Mouse (Mus musculus): ENCODE measurements at regions not wholly inside any gene's neighbourhood (a gene's known extent, or its start where the extent isn't known, plus 50 kb on each side); places are given as distances from the start of the nearest gene placed in this dataset.

DNA sequence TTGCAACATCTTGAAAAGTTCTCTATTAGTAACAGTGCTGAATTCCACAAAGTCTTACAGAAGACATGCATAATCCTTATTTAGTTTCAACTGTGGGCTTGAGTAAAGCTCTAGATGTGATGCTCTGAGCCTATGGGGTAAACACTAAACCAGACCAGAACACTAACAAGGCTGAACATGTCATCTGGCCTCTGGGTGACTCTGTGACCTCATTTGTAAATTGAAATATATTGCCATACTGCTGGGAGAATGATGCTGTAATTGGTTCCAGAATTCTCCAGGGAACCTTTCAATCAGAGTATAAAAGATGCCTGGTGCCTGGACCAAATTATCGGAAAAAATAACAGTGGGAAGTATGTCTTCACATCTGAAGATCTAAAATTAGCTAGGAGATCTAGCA, 309.9 kb upstream of the Megf9 start:
- no peak for DNase-seq (ENCODE audit: low spot score in 2 of 2)

DNA sequence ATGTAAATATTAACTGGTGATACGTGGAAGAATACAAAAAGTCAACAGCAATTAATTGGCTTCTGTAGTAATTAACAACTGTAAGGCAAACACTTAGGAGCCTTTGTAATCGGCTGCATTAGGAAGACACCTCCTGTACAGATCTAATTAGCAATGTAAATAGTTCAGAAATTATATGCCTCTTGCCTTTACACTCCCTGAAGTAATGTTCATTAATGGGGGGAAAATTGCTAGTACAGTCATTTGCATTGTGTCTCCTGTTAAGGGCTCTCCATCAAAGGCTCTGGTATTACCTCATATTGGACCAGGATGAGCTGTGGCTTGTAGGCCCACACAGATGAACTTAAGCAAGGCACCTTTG, 276.1 kb upstream of the Megf9 start:
- no peak for DNase-seq (ENCODE audit: low spot score in 2 of 2)

DNA sequence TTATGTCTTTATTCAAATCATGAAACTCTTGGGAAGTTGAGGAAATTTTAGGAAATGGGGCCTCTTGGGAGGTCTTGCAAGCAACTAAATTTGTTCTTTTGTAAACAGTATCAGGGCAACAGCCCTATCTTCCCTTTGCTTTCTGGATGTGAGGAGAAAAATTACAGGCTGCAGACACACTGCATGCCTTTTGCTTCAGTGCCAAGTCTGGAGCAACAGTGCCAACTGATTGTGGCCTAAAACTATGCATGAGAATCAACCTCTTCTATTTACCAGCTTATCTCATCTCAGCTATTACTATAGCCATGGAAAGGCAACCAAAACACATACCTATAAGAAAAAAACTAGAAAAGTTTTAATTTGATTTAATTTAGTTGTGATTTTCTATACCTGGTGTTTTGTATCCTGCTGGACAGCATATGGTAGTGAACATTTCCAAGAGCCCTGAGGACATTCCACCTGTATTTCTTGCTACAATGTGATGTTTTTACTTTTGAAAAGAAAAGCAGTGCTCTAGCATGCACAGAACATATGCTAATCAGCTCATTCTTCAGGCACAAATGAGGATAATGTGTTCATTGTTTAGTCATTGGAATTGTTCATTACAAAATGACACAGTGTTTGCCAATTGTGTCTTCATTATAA, 275.6 kb upstream of the Megf9 start:
- peak in 1 of 2 experiments; percentile 8 for DNase-seq (ENCODE audit: low spot score in 2 of 2)

DNA sequence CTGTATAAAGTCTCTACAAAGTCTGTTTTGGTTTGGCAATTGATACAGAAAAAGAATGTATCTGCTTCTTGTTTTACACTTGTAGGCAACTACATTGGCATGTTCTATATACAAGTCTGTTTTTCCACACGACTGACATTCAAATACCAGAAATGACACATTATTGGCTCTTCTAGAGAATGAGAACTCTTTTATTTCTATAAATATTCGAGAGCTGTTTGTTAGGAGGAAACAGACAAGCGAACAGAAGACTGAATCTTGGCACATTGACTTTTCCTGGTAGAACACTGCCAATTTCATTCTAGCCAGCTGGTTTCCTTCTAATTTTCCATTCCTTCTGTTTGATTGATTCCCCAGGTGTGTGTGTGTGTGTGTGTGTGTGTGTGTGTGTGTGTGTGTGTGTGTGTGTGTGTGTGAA, 270.1 kb upstream of the Megf9 start:
- DNase-seq (ENCODE audit: low spot score in 2 of 2), result no peak

DNA sequence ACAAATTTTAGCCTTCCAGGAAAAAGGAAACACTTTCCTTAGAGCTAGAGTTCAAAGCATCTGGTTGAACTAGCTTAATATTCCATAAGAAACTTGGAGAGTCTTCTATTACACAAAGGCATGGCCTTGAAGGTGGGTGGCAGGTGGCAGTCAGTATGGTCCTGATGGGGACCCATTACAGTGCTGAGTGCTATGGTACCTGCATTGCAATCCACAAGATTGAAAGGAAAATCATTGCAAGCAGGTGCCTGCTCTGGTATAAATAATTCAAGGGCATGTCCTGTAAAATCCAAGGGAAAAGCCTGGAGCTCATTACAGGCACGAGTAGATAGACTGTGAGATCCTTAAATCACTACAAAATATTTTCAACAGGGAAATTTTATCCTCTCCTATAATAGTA, 263.7 kb upstream of the Megf9 start:
- DNase-seq (ENCODE audit: low spot score in 2 of 2), result no peak

DNA sequence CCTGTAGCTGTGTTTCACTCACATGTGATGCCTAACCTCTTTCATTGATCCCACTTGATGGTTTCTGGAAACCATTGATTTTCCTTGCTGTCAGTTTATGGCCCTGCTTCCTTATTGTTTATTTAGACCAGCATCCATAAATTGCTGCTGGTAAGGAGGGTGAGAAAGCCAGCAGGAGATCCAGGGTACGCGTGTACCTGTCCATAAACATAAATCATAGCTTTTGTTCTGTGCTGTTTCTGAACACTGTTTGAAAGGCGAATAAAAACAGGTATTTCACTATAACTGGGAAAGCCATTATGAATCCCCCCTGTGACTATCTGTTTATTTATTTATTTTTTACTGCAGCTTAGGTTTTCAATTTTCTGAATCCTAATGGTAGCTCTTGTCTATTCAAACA, 263.1 kb upstream of the Megf9 start:
- DNase-seq (ENCODE audit: low spot score in 2 of 2), result no peak

DNA sequence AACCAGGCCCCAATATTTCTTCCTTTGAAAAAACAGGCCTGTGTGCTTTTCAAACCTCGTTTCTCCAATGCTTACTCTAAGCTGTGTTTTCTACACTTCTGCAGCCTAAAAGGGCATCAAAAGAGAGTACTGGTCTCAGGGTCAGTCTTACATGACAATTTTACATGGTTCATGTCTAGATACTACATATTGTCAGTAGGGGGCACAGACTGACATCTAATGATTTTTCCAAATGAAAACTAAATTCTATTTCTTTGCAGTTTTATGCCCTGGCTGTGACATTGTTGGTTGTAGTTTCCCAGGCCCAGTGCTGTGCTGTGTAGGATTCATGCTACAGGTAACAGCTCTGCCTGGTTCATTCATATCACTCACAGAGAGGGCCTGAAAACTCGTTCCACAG, 248.7 kb upstream of the Megf9 start:
- no peak for DNase-seq (ENCODE audit: low spot score in 2 of 2)

DNA sequence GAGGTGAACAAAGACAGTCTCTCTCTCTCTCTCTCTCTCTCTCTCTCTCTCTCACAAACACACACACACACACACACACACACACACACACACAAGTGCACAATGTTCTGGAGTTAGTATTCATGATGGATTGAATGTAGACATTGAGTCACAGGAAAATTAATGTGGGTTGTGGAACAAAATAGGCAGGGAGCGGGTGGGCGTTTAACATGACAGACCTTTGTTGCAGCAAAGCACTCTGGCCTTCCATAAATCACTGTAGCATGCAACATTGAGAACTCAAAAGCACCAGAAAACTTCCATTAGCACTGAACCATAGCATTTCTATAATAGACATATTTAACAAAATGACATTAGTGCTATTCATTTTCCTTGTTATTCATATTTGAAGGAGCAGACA, 246.8 kb upstream of the Megf9 start:
- DNase-seq (ENCODE audit: low spot score in 2 of 2), result no peak

DNA sequence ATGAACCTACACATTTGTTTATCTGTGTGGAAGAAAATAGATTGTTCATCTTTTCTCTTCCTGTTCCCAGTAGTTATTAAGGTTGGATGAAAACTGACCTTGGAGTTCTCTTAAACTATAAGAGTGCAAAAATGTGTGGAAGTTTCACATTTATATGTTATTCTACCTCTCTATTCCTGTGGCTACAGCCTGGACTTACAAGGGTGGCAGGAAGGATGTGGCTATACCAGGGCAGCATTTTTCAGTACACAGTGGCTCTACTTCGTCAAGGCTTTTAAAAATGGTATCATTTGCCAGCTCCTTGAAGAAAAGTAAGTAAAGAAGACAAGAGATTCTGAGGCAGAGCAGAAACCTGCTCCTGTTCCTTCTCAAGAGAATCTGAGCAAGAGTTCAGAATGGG, 241.5 kb upstream of the Megf9 start:
- DNase-seq (ENCODE audit: low spot score in 2 of 2), result no peak

DNA sequence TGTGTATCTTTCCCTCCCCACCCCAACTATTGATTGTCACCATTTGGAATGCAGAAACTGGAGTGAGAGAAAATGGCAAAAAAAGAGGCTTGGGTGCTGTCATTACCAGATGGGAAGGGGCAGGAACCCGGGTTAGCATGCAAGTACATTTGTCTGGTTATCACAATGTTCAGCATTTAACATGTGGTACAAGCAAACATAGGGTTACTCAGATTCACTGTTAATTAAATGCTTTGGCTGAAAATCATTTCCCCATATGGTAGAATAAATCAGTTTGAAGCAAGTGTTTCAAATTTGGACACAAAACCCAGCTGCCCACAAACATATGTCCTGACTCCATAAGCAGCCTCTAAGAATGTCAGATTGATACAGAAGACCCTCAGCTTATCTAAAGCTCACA, 208.6 kb upstream of the Megf9 start:
- DNase-seq (ENCODE audit: low spot score in 2 of 2), result no peak

DNA sequence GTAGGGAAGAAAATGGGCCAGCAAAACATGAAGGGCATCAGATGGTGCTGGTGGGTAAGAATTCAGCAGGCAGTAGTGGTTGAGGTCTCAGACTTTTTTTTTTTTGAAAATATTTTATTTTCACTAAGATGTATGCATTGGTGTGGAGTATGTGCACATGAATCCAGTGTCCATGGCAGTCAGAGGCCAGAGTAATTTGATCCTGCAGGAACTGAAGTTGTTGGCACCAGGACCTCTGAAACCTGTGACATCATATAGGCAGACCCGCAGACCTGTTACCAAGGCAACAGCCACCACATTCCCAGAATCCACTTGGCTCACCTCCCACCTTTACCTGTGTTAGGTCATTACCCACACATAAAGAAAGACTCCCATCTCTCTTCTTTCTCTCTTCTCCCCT, 207.2 kb upstream of the Megf9 start:
- DNase-seq (ENCODE audit: low spot score in 2 of 2), result no peak

DNA sequence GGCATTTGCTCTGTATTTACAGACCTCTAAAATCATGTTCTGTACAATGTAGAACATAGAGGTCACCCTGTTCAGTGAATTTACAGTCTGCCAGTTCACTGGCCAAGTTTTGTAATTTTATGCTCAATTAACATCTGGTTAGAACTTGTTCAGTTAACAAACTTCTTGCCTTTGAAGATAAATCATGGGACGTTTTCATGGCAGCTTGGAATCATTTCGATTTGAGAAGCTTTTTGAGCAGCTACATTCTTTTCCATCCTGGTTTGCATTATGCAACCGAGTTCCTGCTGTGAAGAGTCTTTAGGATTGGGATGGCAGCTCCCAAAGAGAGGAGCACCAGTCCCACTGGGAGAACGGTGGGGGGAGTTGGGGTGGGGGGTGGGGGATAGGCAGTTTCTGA, 206.3 kb upstream of the Megf9 start:
- no peak for DNase-seq (ENCODE audit: low spot score in 2 of 2)

DNA sequence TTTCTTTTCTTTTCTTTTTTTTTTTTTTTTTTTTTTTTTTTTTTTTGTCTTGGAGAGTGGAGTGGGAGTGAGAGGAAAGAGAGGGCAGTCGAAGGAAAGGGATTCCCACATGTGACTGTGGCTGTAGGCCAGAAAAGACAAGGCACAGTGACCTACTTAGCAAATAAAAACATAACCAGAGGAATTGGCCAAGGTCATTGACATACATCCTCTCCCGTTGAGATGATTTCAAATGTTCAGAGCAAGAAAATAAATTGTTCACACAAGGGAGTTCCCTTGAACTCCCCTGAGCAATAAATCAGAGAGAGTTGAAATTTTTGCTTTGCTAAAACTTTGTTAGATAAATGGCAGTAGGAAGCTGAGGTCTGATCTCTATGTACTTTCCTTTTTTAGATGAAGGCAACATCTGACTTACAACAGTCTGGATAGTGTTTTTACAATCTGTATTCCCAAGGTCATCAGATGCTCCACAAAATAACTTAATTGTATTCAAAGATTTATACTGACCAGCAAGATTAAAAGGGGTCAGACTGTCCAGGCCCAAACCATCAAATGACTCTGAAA, 174.4 kb upstream of the Megf9 start:
- no peak for DNase-seq (ENCODE audit: low spot score in 2 of 2)

DNA sequence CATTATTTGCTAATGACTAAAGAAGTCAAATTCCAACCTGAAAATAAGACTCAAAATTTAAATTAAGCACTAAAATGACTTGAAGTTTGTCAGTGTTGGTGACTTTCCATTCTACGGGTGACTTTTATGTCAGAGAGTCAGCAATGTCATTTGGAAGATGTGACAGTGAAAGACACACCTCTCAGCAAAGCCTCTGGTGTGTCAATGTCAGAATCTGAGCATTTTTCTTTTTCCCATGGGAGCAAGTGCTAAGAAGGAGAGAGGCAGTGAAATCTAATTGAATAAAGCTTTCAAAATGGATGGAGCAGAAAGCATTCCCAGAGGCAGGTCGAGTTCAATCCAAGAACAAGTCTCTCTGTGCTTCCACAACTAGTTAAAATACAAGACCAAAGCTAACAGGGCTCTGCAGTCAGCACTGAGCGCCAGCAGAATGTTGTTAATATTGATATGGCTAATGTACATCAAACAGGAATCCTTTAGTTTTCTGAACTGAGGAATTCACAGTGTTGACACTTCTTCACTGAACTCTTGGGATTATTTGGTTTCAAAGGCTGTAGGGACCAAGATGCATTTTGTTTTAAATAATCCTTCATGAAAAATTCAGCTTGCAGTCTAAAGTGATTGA, 170.4 kb upstream of the Megf9 start:
- DNase-seq (ENCODE audit: low spot score in 2 of 2), result no peak

DNA sequence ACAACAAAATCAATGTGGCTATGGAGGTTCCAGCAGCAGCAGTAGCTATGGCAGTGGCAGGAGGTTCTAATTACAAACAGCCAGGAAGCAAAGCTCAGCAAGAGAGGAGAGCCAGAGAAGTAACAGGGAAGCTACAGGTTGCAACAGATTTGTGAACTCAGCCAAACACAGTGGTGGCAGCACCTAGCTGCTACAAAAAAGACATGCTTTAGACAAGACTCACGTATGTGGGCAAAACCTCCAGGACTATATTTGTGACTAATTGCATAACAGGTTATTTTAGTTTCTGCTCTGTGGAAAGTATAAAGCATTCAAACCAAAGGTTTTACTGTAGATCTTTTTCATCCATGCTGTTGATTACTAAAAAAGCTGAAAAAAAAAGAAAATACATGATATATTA, 166.1 kb upstream of the Megf9 start:
- no peak for DNase-seq (ENCODE audit: low spot score in 2 of 2)

DNA sequence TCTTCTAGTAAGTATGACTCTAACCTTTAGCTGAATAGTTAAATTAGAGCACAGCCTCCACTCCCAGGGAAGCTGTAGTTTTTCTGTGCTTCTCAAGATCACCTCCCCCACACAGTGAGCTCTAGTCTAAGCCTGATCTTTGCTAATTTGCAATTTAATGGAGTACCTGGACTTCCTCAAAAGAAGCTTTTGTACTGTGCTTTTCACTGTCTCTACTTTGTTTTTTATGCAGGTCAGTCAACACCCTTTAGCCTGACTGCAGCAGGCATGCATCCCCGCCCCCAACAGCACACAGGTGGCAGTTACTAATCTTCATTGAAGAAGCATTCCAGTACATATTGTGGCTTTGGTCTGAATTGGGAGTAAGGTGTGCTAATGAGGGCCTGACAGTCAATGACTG, 129.4 kb upstream of the Megf9 start:
- DNase-seq (ENCODE audit: low spot score in 2 of 2), result no peak

DNA sequence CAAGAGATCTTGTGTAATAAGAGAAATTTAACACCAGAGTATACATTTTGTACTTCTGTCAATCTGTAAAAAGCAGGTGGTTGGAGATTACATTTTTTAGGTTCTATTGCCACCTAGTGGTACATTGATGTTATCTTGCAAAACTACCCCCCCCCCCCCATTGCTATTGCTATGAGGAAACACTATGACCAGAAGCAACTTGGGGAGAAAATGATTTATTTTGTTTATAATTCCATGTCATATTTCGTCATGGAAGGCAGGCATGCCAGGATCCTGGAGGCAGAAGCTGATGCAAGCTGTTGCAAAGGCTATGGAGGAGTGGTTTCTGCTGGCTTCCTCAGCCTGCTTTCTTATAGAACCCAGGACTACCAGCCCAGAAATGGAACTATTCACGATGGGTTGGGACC, 86.6 kb upstream of the Megf9 start:
- no peak for DNase-seq (ENCODE audit: low spot score in 2 of 2)

DNA sequence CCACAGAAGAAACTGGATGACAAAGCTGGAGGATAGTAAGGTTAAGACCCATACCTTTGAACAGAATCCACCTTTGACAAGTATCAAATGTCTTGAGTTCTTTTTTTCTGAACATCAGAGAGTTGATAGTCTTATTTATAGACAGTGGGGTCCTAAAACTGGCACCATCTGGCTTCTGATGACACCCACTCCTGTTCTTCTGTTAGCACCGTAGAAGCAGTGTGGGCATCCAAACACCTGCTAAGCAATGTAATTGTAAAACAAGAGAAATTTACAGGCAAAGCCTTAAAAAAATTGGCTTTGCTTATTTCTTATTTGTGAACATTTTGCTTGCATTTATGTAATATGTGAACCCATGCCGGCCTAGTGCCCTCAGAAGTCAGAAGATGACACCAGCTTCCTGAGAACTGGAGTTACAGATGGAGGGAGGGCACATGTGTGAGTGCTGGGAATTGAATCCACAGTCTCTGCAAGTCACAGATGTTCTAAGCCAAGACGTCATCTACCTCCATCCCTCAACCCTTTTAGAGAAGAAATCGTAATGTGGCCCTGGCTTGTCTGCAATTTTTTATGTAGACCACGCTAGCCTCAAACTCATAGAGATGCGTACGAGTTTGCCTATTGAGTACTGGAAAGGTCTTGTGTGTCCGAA, 85.0 kb upstream of the Megf9 start:
- DNase-seq (ENCODE audit: low spot score in 2 of 2), result no peak

DNA sequence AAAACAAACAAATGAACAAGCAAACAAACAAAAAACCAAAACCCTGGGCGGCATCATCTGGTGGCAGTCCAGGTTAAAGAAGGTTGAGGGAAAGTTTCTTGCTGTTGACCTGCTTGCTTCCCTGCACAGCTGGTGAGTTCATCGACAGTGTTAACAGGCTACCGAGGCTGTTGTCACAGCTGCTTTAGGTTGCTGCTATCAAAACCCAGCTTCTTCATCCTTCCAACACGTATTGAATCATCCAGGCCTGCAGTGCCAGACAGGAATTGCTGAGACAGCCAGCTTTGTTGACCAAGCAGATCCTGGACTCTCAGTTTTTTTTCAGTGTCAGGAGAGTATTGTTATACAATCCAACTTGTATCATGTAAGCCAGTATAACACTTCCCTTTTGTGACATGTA, 81.0 kb upstream of the Megf9 start:
- DNase-seq (ENCODE audit: low spot score in 2 of 2), result no peak

DNA sequence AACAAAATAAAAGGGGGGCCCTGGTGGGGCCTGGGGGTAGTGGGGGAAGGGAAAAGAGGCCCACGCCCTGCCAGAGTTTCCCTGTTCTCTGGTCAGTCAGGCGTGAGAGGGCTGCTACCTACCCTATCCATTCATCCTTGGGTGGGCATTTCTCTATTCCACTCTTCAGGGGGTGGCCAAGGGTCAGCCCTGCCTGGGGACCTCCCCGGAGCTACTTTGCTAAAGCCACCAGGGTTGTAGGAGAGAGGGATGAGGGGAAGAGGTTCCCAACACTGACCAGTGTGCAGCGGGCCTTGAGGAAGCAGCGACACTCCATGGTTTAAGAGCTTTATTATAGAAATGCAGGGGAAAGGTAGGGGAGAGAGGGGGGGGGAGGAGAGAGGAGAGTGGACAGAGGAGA, 79.6 kb upstream of the Megf9 start:
- DNase-seq (ENCODE audit: low spot score in 2 of 2), result no peak

DNA sequence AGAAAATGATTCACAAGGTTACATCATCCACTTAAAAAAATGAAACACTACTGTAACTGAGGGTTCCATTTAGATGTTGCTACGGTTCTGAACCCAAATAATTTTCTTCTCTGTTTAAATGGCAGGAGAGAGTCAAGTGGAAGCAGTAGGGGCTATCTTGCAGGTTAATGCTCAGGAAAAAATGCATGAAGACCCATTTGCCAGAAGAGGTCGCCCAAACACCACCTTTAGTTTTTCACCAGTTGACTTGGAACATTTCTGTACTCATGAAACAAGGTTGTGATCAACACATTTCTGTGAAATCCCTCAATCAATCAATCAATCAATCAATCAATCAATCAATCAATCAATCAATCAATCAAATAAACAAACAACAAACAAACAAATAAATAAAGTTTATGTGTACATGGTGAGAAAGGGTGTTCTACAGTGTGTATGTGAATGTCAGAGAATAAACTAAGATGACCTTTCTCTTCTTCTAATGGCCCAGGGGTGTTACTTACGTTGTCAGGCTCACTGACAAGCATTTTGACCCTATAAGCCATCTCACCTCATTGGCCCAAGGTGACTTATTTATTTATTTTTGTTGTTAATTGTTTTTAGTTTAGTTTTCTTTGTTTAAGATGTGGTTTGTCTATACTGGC, 68.5 kb upstream of the Megf9 start:
- DNase-seq (ENCODE audit: low spot score in 2 of 2), result peak in 1 of 2 experiments; percentile 51

DNA sequence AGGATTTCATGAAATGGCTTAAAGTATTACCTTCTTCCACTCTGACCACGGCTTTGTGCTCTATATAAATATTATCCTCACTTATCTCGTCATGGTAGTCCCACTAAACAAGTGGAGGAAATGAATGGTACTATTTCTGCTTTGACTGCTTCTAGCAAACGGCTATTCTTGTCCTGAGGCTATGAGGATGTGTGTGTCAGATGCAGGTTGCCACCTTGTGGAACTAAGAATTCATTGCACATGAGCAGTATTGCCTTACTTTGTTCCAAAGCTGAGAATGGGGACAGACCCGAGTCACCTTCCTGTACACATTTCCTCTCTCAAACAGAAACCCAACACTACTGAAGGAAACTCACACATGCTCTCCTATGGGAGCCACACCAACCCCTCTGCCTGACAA, 66.5 kb upstream of the Megf9 start:
- no peak for DNase-seq (ENCODE audit: low spot score in 2 of 2)
